Mouse (Mus musculus): ENCODE data around the gene Lrrc9.

The Lrrc9 gene

DNA sequence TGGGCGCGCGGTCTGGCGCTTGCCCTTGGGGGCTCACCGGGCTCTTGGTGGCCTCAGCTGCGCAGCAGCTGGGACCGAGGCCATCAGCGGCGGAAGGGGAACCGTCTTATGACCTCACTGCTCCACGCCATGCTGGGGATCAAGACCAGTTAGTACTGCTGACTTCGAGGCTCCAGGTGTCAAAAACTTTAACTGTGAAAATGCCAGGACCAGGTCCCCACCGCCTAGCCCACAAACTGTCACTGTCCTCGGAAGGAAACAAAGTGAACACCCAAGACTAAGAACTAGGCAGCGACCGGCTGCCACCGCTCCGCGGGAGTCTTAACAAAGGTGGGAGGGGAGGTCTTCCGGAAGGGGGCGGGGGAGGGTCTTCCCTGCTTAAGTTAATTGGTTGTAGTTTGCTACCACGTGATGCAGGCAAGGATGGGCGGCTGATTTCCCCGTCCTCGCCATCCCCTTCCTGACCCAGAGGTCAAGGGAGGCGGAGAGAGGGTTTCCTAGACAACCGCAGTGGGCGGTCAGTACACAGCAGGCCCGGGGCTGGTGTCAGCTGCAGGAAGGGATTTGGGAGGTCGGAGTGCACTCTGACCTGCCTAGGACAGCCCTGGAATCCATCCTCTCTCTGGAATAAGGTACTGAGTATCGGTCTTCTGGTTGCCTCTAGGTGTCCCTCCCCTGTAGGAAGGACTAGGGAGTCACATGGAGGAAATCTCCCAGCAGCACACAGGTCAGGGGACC is at the start of gene Lrrc9:
TSS of gene Lrrc9 (plus strand) at position 28 of the 738 bp plus-strand sequence.
- peak; percentile 23 for DNase-seq

- DNase-seq = peak; percentile 48
Measured at GRCm38 (mm10) chr12:72393046-72393805, 48.4 kb upstream of the Lrrc9 start.

DNA sequence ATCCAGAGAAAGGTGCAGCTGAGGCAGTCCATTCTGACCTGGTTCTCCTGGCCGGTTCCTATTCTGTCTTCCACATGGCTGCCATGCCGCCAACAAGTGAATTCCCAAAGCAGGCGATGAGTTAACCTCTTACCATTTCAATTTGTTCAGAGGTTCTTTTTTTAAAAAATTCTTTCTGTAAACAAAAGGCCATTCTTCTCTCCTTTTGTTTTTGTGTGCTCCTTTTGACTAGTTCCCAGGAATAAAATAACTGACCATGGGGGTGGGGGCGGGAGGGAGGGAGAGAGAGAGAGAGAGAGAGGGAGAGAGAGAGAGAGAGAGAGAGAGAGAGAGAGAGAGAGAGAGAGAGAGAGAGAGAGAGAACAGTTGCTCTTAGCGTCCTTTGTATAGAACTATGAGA is 36.6 kb upstream of the Lrrc9 start:
- no peak for DNase-seq

- DNase-seq = peak; percentile 37
Measured at GRCm38 (mm10) chr12:72407146-72407545, 34.5 kb upstream of the Lrrc9 start.

- no peak for DNase-seq
Measured at GRCm38 (mm10) chr12:72407721-72408110, 34.0 kb upstream of the Lrrc9 start.

GRCm38 (mm10) chr12:72408111-72408891 is 33.4 kb upstream of the Lrrc9 start:
- peak; percentile 83 for DNase-seq

- no peak for DNase-seq
Measured at GRCm38 (mm10) chr12:72408954-72409353, 32.7 kb upstream of the Lrrc9 start, which contains the start of gene Rtn1. Rtn1 (minus strand) TSS chr12:72409054.

DNA sequence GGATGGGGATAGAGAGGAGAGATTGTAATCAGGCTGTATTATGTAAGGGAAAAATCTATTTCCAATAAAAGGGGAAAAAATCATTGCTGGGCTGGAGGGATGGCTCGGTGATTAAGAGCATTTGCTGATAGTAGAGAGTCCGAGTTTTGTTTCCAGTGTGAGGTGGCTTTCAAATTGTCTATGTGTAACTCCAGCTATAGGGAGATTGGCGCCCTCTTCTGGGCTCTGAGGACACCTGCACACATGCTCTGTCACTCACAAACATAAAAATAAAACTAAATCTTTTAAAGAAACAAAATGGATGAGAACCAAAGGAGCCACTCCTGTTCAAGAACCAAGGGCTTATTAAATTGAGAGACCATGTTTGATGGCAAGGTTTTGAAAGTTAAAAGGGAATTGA is 23.9 kb upstream of the Lrrc9 start:
- DNase-seq = no peak

DNA sequence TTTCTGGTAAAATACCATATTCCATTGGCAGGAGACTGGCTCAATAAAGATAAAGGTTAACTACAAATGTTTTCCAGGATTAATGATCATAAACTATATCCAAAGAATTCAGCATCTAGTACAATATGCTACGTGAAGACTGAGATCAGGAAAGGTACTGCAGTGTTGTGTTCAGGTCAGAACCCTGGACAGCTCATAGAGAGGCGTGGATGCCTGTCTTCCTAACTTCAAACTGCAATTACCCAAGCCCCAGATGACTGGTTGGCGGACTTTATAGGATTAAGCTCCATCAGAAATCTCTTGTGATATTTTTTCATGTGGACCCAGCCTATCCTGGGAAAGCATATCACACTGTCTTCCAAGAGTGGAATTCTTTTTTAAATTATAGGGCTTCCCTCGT is 19.0 kb upstream of the Lrrc9 start:
- DNase-seq = no peak

DNA sequence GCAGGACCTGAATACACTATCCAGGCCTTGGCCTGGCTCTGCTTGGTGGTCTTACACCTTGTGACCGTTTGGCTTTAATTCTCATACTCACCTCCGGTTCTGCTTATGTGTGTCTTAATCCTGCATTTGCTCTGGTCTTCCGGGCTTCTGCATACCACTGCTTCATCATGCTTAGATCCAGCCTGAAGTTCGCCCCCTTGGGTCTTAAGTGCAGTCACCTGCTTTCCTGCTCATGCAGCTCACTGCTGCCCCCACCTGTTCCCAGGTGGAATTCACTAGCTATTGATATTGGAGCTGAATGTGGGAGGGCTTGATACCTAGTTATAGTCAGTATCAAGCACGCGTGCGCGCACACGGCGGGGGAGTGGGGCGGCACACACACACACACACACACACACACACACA is 13.9 kb upstream of the Lrrc9 start:
- DNase-seq = peak; percentile 77

- no peak for DNase-seq
Measured at GRCm38 (mm10) chr12:72432209-72432608, 9.5 kb upstream of the Lrrc9 start.

- no peak for DNase-seq
Measured at GRCm38 (mm10) chr12:72433241-72433865, 8.3 kb upstream of the Lrrc9 start.

- DNase-seq = no peak
Measured at GRCm38 (mm10) chr12:72437676-72438341, 3.9 kb upstream of the Lrrc9 start.

GRCm38 (mm10) chr12:72438961-72439480 is 2.6 kb upstream of the Lrrc9 start:
- DNase-seq = no peak

DNA sequence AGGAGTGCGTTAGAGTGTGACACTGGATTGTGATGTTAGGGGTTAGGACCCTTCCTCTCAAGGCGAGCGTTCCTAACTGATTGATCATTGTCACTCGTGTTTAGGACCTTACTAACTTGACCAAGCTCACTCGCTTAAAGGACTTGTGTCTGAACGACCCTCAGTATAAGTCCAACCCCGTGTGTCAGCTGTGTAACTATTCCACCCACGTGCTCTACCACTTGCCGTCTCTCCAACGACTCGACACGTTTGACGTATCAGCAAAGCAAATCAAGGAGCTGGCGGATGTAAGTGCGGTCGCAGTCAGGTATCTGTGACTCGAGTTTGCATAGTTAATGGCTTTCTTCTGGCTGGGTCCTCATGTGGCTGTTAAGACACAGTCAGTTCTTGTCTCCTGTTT is 12.3 kb downstream of the Lrrc9 start:
- DNase-seq = no peak

GRCm38 (mm10) chr12:72461191-72461893 is 19.7 kb downstream of the Lrrc9 start:
- DNase-seq = no peak

GRCm38 (mm10) chr12:72461894-72462530 is 20.3 kb downstream of the Lrrc9 start:
- peak; percentile 12 for DNase-seq

GRCm38 (mm10) chr12:72465826-72466501 is 24.3 kb downstream of the Lrrc9 start:
- DNase-seq = no peak

DNA sequence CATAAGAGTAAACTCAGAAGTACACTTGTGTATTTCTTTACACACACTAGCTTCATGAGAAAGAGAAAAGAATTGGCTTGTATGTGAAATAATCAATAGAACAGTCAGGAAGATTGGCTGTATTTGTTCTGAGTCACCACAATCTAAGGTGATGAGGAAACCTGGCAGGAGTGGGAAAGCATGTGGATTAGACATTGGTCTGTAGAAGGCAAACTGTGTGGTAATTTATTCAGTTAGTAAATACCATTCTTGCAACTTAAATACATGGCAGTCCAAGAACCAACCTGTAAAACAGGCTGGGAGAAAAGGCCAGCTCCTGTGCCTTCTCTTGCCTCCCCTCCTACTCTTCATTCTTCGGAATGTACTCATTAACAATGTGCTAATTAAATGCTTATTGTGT is 25.6 kb downstream of the Lrrc9 start:
- DNase-seq = no peak

DNA sequence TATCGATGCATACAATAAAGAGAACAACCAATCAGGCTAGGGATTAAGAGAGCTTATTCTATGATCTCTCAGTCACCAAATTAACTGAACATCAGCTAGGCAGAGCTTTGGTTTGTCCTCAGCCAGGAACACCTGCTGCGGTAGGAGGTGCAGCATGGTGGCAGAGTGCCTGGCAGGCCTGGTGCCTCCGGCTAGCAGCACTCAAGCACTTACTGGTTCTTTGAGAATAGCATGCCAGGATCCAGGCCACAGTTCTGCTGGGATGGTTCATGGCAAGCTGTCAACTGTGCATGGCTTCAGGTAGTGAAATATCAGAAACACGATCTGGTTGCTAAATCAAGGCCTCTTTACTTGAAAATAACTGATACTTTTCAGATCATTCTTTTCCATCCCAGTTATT is 26.1 kb downstream of the Lrrc9 start:
- no peak for DNase-seq

All from right cerebral cortex, postnatal 25 days (tissue).